Mouse (Mus musculus) ES-E14 (cell line): ENCODE measurements around the gene Flt3l.
"Not testable (repeated sequence)": the region's sequence is repeated elsewhere in the genome, so short reads cannot be mapped to it uniquely, and the experiment has no call there.

Experiments
- CHD2 ChIP-seq: IDR thresholded peaks from 2 replicates; pipeline ENCODE4 v1.6.1; 2014; ENCODE audit warnings: mild to moderate bottlenecking, low read depth, low read length, inconsistent platforms
- ZNF384 ChIP-seq: IDR thresholded peaks from 2 replicates; pipeline ENCODE4 v1.6.1; 2012; ENCODE audit warnings: low read depth, low read length, inconsistent platforms

DNA sequence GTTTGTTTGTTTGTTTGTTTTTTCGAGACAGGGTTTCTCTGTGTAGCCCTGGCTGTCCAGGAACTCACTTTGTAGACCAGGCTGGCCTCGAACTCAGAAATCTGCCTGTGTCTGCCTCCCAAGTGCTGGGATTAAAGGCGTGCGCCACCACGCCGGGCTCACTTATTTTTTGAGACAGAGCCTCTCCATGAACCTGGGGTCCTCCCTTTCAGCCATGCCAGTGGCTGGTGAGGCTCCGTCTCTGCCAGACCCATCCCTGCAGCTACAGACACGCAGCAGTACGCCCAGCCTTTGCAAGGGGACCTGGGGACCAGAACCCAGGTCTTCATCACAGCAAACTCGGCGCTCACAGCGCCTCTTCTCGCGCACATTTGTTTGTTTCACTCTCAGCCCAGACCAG lies 40.3 kb downstream of the Flt3l start:
- not testable (repeated sequence) for TF ChIP-seq ZNF384, CHD2
